Mouse (Mus musculus): ENCODE measurements around the gene Ppa1.

DNA sequence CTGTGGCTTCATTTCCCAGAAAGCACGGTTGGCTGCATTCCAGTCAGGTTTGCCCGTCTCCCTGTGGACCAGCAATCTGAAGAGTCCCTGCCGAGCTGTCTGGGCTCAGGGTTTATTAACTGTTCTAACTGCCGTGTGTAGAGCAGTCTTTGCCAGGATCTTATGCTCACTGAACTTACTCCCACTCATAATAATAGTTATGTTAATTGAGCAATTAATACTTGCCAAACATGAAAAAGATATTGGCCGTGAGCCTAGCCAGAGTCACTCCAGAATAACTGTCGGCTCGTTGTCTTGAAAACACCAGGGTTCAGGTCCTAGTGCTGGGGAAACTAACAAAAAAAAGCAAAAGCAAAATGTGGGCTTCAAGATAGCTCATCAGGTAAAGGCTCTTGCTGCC is 20.9 kb downstream of the Ppa1 start:
- no peak for TF ChIP-seq POLR2A (IDR thresholded peaks at IDR 0.05; ENCODE audit: borderline replicate concordance, extremely low read depth, insufficient read depth, insufficient read length, poor library complexity, severe bottlenecking)
- TF ChIP-seq CTCF (IDR thresholded peaks at IDR 0.05; ENCODE audit: borderline replicate concordance, extremely low read depth, insufficient read depth, insufficient read length), result no peak

Measured in brain, embryonic 14.5 days (tissue).